Mouse (Mus musculus) cerebellum, adult 18-20 months (tissue): ENCODE data around the gene BC034090.
"Not testable (repeated sequence)": the region's sequence is repeated elsewhere in the genome, so short reads cannot be mapped to it uniquely, and the experiment has no call there.

Experiments used
- DNase-seq, 2 experiments: peaks; one replicate each; pipeline ENCODE4 v3.0.0; 2021

BC034090 gene

DNA sequence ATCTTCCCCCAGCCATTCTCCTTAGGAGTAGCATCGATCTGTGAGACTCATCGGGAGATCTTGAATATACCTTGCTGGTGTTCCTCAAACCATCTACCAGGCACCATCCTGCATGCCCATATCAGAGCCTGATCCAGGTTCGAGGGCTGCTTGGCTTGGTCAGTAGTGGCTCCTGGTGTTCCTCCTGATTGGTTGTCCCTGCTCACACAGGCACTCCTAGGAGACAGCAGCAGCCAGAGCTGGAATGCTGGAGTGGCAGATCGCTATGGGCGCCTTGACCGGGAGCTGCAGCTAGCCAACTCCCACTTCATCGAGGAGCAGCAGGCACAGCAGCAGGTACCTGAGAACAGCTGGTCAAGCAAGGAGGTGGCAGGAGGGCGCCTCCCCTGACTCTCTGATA lies 53.0 kb downstream of the BC034090 start:
- no peak for DNase-seq

DNA sequence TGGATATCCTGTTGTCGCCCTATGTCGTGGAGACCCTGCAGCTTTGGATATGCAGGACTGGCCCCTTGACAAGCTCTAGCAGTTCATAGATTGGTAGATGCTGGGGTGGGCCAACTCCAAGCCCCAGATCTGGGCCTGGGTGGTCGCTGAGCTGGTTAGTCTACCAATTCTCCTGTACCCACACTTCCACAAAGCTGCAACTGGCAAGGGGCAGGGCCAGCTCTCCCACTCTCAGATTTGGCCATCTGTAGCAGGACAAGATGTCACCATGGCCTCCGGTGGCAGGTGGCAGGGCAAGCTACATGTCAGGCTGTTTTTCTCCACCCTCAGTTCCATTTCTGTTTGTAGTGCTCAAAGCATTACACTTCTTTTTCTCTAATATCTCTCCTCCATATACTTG lies 55.6 kb downstream of the BC034090 start:
- DNase-seq: no peak

DNA sequence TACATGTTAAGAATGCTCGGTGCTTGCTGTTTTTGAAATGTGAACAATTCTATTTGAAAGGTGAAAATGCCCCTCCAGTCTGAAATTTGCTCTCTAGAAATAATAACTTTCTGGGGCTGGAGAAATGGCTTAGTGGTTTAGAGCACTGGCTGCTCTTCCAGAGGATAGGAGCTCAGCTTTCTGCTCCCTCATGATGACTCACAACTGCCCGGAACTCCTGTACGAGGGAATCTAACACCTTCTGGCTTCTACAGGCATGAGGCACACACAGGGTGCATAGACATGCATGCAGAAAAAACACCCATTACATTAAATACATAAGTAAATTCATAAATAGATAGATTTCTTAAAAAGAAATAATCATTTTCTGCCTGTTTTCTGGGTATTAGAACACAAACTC lies 60.1 kb downstream of the BC034090 start:
- no peak for DNase-seq

DNA sequence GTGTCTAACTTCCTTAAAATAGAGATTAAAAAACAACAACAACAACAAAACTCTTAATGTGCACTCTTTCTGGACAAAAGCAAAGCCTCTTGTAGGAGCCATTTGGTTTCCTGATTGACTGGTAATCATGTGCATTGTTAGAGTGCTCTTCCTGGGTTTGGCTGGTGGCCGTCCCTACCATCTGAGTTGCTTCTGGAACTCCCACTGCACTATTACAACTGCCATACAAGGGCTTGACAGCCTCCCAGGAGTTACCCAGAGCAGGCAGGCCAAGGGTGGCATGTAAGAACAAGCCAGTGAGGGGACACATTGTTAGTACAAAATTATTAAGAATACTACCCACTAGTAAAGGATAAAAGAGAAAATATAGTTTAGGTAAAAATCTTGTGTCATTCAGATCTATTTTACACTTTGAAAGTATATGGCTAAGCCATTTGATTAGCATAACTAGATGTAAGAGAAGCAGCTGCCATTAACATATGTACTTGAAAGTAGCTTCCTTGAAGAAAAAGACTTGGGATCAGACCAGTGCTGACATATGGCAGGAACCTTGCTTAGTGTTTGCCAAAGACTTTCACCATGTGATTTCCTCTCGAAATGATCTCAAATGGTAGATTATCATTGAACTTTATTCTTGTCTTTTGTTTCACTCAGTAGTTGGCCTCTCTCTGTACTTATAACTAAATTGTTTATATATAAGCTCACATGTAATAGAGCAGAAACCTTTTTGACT lies 65.9 kb downstream of the BC034090 start:
- DNase-seq: no peak

DNA sequence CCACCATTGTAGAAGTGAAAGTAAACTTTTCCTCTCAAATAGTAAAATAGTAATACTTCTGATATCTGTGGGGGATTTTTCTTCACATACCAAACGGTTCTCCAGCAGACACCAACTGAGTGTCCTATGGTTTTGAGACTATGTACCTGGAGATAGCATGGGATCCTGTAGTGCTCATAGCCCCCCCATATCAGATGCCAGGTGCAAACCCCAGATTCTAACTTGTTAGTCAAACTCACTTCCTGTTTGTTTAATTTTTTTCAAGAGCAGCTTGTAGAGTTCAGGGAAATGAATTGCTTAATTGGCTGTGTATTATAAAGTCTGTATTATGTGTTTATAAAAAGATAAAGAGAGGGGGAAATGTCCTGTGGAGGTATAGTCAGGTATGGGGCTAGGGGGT lies 69.8 kb downstream of the BC034090 start:
- no peak for DNase-seq

DNA sequence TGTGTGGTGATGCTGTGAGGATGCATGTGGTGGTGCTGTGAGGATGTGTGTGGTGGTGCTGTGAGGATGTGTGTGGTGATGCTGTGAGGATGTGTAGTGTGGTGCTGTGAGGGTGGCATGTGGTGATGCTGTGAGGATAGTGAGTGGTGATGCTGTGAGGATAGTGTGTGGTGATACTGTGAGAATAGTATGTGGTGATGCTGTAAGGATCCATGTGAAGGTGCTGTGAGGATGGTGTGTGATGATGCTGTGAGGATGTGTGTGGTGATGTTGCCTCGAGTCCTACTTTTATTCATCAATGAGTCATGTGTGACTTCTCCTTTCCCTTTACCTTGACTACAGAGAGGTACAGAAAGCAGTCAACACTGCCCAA lies 70.6 kb downstream of the BC034090 start:
- not testable (repeated sequence) for DNase-seq

DNA sequence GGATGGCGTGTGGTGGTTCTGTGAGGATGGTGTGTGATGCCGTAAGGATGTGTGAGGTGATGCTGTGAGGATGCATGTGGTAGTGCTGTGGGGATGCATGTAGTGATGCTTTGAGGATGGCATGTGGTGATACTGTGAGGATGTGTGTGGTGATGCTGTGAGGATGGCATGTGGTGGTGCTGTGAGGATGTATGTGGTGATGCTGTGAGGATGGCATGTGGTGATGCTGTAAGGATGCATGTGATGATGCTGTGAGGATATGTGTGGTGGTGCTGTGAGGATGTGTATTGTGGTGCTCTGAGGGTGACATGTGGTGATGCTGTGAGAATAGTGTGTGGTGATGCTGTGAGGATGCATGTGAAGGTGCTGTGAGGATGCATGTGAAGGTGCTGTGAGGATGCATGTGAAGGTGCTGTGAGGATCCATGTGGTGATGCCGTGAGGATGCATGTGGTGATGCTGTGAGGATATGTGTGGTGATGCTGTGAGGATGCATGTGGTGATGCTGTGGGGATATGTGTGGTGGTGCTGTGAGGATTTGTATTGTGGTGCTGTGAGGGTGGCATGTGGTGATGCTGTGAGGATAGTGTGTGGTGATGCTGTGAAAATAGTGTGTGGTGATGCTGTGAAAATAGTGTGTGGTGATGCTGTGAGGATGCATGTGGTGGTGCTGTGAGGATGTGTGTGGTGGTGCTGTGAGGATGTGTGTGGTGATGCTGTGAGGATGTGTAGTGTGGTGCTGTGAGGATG lies 71.2 kb downstream of the BC034090 start:
- no peak for DNase-seq

DNA sequence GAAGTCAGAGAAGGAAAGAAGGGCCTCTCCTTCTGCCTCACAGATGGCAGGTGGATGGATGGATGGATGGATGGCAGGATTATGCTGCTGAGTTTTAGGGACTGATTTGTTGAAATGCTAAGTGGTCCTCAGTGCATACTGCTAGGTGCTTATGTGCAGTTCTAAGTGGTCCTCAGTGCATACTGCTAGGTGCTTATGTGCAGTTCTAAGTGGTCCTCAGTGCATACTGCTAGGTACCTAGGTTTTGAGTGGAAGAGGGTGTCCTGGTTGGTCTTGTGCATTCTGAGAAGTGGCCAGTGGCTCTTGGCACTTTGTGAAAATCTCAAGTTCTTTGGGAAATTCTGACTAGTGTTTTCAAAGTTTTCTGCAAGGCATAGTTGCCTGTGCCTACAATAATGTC lies 74.3 kb downstream of the BC034090 start:
- no peak for DNase-seq

DNA sequence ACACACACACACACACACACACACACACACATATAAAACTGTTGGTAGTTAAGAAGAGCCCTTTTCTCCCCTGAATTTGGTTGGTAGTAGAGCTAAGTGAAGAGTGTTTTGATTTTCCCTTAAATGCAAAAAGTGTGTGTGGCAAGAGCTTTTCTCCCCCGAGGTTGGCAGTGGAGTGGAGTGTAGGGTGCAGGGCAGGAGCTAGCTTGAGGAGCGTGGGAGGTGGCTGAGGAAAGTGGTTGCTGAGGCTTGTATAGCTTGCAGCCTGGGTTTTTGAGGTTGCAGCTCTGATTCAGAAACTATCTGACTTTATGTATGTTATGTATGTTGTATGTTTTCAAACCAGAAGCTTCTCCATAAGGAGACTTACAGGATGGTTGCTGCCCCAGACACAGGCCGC lies 76.8 kb downstream of the BC034090 start:
- no peak for DNase-seq
